Mouse (Mus musculus): Measurements from ENCODE around the gene Hcst. TPM values are rescaled to one million over a fixed set of nuclear protein-coding genes. Genes with fewer than 3 reads are reported as not detected.

Gene Hcst
- total RNA-seq (2014; rRNA removed) (1.9 and 2.1 TPM in 2 replicates), polyA plus RNA-seq (2012; rRNA removed) (3.3 and 5.0 TPM in 2 replicates)

- no peaks in the 10 kb centered on the region for H3K27me3 ChIP-seq (ENCODE audit: control insufficient read depth, insufficient read depth, low read length)
- 0 out of 2 replicates have a peak within 1 kb of the TSS, but pooled peaks have one; percentile 7 for H3K9ac ChIP-seq (ENCODE audit: low read depth, low read length)
- peak; percentile 28 for DNase-seq (ENCODE audit: extremely low read depth, low read depth, low spot score)
- H3K27ac ChIP-seq (replicated peaks; ENCODE audit: insufficient read depth, low read depth, low read length): peak within 1 kb of the TSS; percentile 59
- TF ChIP-seq CTCF (IDR thresholded peaks at IDR 0.05; ENCODE audit: low read depth, low read length) (no peak), POLR2A (IDR thresholded peaks at IDR 0.05; ENCODE audit: extremely low read depth, insufficient read depth, low read length) (no peak)
- WGBS: 52% methylated on average over 10 of the region's 10 CpGs
- no peaks in the 10 kb centered on the region for H3K36me3 ChIP-seq (ENCODE audit: control insufficient read depth, insufficient read depth, low read length)
- H3K4me3 ChIP-seq (ENCODE audit: insufficient read depth, low read depth, low read length): peak within 1 kb of the TSS; percentile 16; the same call in 1 of the 2 replicates
- no peaks in the 10 kb centered on the region for H3K79me2 ChIP-seq (ENCODE audit: control insufficient read depth, insufficient read depth, low read length)
- H3K4me1 ChIP-seq (ENCODE audit: control insufficient read depth, insufficient read depth, low read length): 0 out of 2 replicates have a peak, but pooled peaks cover 2% of the 10 kb centered on the region
Observed at GRCm38 (mm10) chr7:30419561-30420499, at the start of gene Hcst. TSS of gene Hcst (minus strand) at chr7:30419854.

GRCm38 (mm10) chr7:30464816-30465300 lies 45.2 kb upstream of the Hcst start:
- Histone ChIP-seq H3K27ac (replicated peaks; ENCODE audit: insufficient read depth, low read depth, low read length) (no peak overlapping the region), H3K36me3 (ENCODE audit: control insufficient read depth, insufficient read depth, low read length) (no peaks in the 10 kb centered on the region), H3K79me2 (ENCODE audit: control insufficient read depth, insufficient read depth, low read length) (no peaks in the 10 kb centered on the region), H3K4me3 (ENCODE audit: insufficient read depth, low read depth, low read length) (no peak overlapping the region), H3K4me1 (ENCODE audit: control insufficient read depth, insufficient read depth, low read length) (0 out of 2 replicates have a peak, but pooled peaks cover 2% of the 10 kb centered on the region), H3K9ac (ENCODE audit: low read depth, low read length) (no peak overlapping the region), H3K27me3 (ENCODE audit: control insufficient read depth, insufficient read depth, low read length) (peaks cover 4% of the 10 kb centered on the region; the same call in 1 of the 2 replicates)
- DNase-seq (ENCODE audit: extremely low read depth, low read depth, low spot score): no peak
- 45% methylated on average over 6 of the region's 6 CpGs for WGBS
- TF ChIP-seq CTCF (IDR thresholded peaks at IDR 0.05; ENCODE audit: low read depth, low read length): no peak
- no peak for TF ChIP-seq POLR2A (IDR thresholded peaks at IDR 0.05; ENCODE audit: extremely low read depth, insufficient read depth, low read length)

- Histone ChIP-seq H3K27me3 (ENCODE audit: control insufficient read depth, insufficient read depth, low read length) (peaks cover 4% of the 10 kb centered on the region; the same call in 1 of the 2 replicates), H3K4me3 (ENCODE audit: insufficient read depth, low read depth, low read length) (no peak overlapping the region), H3K27ac (replicated peaks; ENCODE audit: insufficient read depth, low read depth, low read length) (no peak overlapping the region), H3K79me2 (ENCODE audit: control insufficient read depth, insufficient read depth, low read length) (no peaks in the 10 kb centered on the region), H3K4me1 (ENCODE audit: control insufficient read depth, insufficient read depth, low read length) (0 out of 2 replicates have a peak, but pooled peaks cover 2% of the 10 kb centered on the region), H3K36me3 (ENCODE audit: control insufficient read depth, insufficient read depth, low read length) (no peaks in the 10 kb centered on the region), H3K9ac (ENCODE audit: low read depth, low read length) (no peak overlapping the region)
- peak; percentile 71 for DNase-seq (ENCODE audit: extremely low read depth, low read depth, low spot score)
- TF ChIP-seq POLR2A (IDR thresholded peaks at IDR 0.05; ENCODE audit: extremely low read depth, insufficient read depth, low read length) (no peak), CTCF (IDR thresholded peaks at IDR 0.05; ENCODE audit: low read depth, low read length) (no peak)
- 5% methylated on average over 4 of the region's 4 CpGs for WGBS
Observed at GRCm38 (mm10) chr7:30463996-30464395, 44.3 kb upstream of the Hcst start.

- no peak for TF ChIP-seq CTCF (IDR thresholded peaks at IDR 0.05; ENCODE audit: low read depth, low read length)
- no peak for TF ChIP-seq POLR2A (IDR thresholded peaks at IDR 0.05; ENCODE audit: extremely low read depth, insufficient read depth, low read length)
- Histone ChIP-seq H3K79me2 (ENCODE audit: control insufficient read depth, insufficient read depth, low read length) (no peaks in the 10 kb centered on the region), H3K36me3 (ENCODE audit: control insufficient read depth, insufficient read depth, low read length) (no peaks in the 10 kb centered on the region), H3K9ac (ENCODE audit: low read depth, low read length) (no peak overlapping the region), H3K4me1 (ENCODE audit: control insufficient read depth, insufficient read depth, low read length) (0 out of 2 replicates have a peak, but pooled peaks cover 2% of the 10 kb centered on the region), H3K27ac (replicated peaks; ENCODE audit: insufficient read depth, low read depth, low read length) (no peak overlapping the region), H3K27me3 (ENCODE audit: control insufficient read depth, insufficient read depth, low read length) (peaks cover 4% of the 10 kb centered on the region; the same call in 1 of the 2 replicates), H3K4me3 (ENCODE audit: insufficient read depth, low read depth, low read length) (no peak overlapping the region)
- DNase-seq (ENCODE audit: extremely low read depth, low read depth, low spot score): no peak
- 73% methylated on average over 7 of the region's 7 CpGs for WGBS
Observed at GRCm38 (mm10) chr7:30463568-30463967, 43.9 kb upstream of the Hcst start.

DNA sequence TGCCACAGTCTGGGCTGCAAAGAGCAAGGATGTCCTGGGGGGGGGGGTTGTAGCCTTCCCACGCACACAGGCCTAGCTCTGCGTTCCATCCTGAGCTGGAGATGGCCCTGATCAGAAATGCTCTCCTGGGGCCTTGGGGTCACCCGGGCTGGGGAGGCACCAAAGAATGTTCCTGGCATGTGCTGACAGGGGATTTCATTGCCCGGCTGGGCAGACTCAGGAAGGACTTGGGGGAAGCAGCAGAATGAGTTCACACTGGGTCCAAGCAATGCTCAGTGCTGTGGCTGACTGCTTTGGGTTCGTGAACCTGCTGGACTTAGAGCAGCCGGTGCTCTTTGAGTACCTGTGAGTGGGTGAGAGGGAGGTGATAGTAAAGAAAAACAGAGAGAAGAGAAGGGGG lies 39.8 kb upstream of the Hcst start:
- DNase-seq (ENCODE audit: extremely low read depth, low read depth, low spot score): no peak
- no peak for TF ChIP-seq CTCF (IDR thresholded peaks at IDR 0.05; ENCODE audit: low read depth, low read length)
- TF ChIP-seq POLR2A (IDR thresholded peaks at IDR 0.05; ENCODE audit: extremely low read depth, insufficient read depth, low read length): no peak
- H3K4me1 ChIP-seq (ENCODE audit: control insufficient read depth, insufficient read depth, low read length): 0 out of 2 replicates have a peak, but pooled peaks cover 2% of the 10 kb centered on the region
- no peak overlapping the region for H3K9ac ChIP-seq (ENCODE audit: low read depth, low read length)
- 63% methylated on average over 6 of the region's 6 CpGs for WGBS
- no peak overlapping the region for H3K4me3 ChIP-seq (ENCODE audit: insufficient read depth, low read depth, low read length)
- no peak overlapping the region for H3K27ac ChIP-seq (replicated peaks; ENCODE audit: insufficient read depth, low read depth, low read length)
- H3K79me2 ChIP-seq (ENCODE audit: control insufficient read depth, insufficient read depth, low read length): no peaks in the 10 kb centered on the region
- no peaks in the 10 kb centered on the region for H3K36me3 ChIP-seq (ENCODE audit: control insufficient read depth, insufficient read depth, low read length)
- peaks cover 7% of the 10 kb centered on the region; the same call in 1 of the 2 replicates for H3K27me3 ChIP-seq (ENCODE audit: control insufficient read depth, insufficient read depth, low read length)
